Mouse (Mus musculus) 416B (cell line): Measurements from ENCODE around the gene Myocd.

Source experiments
- DNase-seq: peaks from one replicate; pipeline ENCODE4 v3.0.0; 2011; ENCODE audit warnings: low read depth

The Myocd gene

DNA sequence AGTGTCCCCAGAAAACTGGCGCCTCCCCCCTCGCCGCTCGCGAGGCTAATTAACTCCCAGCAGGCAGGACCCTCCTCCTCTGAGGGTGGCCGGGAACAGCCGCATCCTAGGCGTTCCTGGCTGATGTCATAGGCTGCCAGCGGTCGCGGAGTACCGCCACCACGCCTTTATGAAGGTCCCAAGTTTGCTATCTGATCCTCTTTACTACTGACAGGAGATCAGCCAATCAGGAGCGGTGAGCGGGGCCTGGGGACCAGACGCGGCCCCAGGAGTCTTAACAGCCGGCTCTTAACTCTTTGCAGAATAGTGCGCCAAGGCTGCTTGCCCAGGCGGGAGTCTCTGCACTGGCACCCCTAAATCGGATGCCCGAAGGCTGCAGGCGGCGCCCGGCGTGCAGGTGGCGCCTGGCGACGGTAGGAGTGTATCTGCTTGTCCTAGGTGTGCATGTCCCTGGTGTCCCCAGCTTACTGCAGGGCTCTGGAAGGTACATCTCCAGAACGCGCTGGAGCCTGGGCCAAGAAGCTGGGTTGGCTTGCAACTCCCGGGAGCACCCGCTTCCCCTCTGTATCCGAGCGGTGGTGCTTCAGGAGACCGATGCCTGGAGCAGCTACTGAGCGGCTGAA lies at the start of gene Myocd:
Gene Myocd (minus strand): TSS at position 139 of the 623 bp plus-strand sequence.
- DNase-seq: no peak

DNA sequence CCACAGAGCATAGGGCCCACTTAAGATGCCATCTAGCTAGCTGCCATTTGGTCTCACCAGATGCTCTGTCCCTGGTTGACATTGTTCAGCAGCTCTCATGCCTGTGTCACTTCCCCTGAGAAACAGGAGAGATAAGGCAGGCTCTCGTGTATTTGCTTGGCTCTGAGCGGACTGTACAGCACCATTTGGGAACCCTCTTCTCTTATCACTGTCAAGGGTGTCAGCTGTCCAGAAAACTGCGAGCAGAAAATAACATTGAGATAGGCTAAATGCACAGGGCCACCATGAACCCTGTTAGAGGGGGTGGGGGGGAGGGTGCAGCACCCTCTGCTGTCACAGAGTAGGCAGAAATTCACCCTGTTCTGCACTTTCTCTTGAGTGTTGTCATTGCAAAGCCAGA lies 34.0 kb upstream of the Myocd start:
- DNase-seq: no peak

DNA sequence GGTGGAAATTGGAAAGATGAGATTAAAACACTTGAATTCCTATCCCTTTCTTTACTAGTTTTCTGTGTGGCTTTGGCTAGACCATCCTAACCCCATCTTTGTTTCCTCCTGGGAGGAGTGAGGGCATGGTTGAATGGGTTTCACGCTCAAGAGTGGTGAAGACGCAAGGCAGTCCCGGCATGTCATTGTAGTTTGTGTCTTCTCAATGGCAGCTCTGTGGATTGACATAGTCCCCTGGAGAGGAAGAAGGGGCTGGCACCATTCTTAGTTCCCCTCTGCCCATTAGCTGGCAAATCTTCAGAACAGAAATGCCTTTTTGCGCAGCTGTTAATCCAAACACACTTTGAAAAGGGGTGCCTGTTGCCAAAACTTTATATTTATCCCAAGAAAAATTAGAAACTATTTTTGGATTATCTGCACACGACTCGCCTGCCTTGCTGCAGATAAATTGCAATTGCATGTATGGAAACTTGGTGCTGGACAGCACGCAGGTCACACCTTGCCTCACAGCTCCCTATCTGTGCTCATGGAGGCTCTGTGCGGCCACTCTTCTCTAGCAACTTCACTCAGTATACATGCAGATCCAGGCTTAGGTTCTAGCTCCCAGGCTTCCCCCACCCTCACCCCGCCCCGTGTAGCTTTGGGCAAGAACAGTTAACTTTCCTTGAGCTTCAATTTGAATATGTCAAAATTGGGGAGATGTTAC lies 24.5 kb upstream of the Myocd start:
- no peak for DNase-seq

DNA sequence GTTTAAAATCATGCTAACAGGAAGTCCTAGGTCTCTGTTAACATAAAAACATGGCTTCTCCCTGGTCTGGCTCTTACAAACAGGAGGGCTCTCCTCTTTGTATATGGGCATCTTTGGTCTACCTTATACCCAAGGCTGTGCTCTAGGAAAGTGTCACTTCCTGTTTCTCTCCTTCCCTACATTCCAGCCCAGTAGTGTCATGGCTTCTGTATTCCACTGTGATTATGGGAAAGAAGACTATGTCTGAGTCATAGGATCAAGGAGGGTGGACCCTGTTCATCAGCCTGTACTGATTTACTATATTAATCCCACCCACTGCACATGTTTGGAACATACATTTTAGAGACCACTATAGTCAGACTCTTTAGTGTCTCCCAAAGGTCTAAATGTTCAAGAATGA lies 23.2 kb upstream of the Myocd start:
- DNase-seq: no peak

DNA sequence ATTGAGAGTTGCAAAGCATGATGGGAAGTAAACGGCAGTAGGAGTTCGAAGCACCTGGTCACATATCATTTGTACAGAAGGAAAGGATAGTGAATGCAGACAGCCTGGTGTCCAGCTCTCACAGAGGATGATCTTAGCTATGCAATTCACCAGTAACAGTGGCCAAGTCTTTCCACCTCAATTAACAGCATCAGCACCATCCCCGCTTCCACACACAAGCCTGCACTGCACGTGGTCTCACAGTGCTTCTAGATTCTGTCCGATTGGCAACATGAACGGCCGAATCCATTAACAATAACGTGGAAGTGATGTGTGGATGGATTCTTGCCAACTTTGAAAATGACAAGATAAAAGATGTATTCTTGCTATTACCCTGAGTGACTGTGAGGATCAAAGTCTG lies 17.9 kb upstream of the Myocd start:
- no peak for DNase-seq

DNA sequence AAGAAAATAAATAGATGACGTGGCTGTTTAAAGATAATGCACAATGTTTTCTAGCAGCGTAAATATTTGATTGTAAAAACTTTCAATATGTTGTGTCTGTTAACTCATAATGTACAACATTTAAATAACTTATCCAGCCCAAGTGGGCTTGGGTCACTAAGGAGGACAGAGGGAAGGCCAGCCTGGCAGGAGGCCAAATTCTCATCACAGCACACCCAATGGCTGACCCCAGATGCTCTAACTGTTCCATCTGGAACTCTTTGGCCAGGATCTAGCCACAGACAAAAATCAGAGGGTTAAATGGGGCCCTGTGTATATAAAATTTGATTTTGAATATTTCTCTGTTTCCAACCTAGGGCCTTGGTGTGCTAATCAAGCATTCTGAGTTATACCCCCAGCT lies 16.4 kb upstream of the Myocd start:
- no peak for DNase-seq

DNA sequence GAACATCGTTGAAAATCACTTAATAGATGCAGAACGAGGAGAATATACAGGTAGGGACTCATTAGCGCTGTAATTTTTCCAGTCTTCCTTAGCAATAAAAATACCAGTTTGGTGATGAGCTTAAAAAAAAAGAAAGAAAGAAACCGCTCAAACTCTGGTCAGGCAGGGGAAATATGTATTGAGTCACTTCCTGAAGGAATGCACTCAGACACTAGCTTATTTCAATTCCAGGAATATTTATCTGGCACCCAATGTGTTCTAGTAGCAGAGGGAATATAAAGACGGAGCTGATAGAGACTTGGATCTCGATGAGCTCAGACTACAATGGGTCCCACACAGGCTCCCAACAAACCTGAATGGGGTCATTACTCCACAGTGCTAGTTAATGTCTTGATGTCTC lies 5.7 kb upstream of the Myocd start:
- DNase-seq: no peak

DNA sequence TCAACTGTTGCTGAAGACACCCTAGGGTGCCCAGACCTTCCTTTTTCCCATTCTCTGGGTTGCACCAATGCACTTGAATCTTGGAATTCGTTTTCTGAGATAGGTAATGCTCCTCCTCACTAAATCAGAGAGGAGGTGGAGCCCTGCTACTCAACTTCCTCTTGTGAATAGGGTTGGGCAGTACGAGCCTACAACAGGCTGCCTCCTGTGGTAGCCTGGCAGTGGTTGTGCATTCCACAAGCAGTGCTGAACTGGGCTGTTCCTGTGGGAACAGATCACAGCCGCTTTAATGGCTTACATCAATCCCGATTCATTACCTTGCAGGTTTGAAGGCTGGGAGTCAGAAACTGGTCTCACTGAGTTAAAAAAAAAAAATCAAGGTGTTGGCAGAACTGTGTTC lies 1.2 kb upstream of the Myocd start:
- no peak for DNase-seq

DNA sequence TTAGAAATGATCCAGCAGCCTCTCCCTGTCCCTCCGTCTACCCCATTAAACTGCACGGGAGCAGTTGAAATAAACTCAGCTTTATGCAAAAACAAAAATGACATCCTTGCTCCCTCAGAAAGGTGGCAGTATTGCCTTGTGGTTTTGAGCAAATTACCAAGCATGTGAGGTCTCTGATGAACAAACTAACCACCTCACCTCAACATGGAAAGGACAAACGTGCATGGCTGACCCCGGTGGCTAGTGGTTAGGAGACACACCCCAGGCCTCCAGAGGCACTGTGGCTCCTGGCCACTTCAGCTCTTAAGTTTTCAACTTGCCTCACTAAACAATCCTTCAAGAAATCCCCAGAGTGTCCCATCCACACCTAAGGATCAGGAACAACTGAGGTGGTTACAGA lies 1.5 kb downstream of the Myocd start:
- peak; percentile 12 for DNase-seq

DNA sequence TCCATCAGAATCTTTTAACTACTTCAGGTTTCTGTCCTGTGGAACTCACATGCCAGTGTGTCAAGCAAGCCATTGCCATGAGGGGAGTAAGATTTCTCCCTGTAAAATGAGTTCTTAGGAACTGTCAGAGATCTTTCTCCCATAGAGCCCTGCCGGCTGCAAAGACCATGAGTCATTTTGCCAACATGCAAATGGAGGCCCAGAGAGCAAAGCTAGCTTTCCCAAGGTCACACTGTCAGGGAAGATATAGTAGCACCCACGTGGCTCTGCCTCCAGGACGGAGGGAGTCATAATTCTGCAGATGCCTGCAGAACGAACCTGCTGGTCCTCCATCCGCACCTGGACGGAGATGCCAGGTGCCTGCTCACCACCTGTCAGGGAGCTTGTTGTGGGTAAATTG lies 6.3 kb downstream of the Myocd start:
- no peak for DNase-seq

DNA sequence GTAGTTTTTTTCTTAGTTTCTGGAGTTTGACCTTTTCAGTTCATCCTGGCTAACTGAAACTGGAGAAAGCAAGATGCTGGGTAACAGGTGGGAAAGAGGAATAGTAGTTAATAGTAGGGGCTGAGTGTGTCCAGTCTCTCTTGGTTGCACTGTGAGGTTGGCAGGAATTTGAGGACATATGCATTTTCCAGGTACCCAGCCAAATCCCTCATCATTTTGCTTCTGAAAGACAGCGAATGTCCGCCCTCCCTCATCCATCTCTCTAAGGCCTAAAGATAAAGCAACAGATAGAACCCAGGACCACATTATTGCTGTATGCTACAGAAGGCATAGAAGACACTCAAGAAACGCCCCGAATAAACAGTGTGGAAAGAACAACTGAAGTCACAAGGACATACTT lies 10.8 kb downstream of the Myocd start:
- no peak for DNase-seq

DNA sequence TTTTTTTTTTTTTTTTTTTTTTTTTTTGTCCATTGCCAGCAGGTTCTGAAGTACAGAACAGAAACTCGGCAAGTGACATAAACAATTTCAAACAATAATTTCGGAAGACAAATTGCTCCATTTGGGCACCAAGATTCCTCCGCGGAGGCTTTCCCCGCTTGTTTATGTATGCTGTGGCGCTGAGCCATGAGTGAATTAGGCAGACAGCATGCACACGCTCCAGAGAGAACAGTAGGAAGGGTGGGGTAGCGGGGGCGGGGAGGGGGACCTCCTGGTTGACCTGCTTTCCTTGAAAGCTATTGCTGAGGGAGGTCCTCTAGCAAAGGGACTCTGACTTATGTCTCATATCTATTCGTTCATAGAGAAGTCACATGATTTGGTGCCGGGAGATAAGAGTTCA lies 13.6 kb downstream of the Myocd start:
- DNase-seq: no peak

DNA sequence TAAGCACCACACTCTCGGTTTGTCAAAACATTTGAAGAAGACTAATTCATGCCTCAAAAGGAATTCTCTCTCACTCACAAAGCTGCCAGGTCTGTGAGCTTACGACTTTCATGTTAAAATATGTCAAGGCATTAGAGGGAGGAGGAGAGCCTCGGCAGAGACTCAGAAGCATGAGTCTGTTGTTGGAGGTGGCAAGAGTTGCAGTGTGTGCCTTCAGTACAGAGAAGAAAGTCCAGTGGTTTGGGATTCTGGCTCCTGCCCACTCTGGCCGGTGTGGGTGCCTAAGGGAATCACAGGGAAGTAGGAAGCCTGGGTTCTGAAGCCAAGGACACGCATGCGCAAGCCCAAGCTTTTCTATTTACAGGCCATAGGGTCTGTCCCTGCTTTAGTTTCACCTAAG lies 14.2 kb downstream of the Myocd start:
- DNase-seq: no peak

DNA sequence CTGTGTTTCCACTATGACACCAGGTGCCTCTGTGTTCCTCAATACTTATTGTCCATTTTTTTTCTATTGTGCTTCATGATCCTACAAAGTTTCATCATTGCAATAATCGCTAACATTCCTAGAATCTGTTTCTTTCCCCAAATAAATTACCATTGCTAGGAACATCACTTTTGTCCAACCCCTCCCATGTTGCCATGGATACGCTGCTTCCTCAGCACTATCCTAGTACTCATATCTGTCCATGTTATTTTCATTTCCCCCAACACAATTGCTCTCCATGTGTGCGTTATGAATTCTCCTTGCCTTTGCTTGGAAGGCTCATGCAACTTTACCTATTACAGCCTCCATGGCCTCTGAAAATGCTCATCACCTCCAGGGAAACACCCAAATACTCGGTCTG lies 19.4 kb downstream of the Myocd start:
- no peak for DNase-seq

DNA sequence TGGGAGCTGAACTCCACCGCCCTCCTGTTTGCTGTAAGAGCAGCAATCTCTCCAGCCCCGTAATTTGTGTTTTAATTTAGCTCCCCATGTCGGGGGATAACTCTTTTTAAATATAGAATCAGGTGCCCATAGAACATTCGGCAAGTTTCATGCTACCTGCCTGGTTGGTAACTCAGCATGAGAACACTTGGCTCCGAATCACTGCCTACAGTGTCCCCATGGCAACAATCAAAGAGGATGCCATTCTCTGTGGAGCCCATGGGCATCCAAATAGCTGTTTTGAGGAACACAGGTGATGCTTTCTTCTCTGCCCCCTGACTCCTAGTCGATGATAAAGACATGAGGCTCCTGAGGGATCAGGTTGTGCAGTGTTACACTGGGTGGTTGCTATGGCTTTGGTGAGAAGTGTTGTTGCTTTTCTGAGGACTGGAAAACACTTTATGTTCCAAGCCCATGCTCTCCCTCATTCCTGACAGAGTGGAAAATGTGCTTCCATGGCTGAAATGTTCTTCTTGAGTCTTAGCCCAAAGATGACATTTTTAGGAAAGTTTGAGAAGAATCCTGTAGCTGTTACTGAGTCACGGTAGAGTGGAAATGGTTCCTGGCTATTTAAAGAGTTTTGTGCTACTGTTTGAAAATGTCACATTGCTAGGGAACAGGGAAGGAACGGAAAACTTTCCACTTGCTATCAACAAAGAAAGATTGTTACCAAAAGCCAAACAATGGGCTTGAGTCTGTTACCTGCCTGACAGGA lies 23.3 kb downstream of the Myocd start:
- no peak for DNase-seq

DNA sequence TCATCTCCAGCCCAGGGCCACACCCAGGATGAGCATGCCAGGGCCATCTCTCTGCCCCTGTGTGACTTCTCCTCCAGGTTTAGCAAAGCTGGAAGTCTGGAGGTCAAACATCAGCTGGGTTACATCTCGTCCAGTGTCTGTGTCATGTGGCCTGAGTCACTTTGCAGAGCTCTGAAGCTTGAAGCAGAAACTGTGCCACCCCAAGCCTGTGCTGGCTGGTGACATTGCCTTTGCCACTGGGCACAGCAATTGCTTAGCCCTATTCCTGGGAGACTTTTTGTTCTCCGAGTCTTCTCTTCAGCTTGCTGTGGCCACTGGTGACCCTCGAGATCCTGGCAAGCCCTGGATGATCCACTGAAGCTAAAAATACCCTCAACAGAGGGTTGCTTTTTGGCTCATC lies 26.2 kb downstream of the Myocd start:
- no peak for DNase-seq

DNA sequence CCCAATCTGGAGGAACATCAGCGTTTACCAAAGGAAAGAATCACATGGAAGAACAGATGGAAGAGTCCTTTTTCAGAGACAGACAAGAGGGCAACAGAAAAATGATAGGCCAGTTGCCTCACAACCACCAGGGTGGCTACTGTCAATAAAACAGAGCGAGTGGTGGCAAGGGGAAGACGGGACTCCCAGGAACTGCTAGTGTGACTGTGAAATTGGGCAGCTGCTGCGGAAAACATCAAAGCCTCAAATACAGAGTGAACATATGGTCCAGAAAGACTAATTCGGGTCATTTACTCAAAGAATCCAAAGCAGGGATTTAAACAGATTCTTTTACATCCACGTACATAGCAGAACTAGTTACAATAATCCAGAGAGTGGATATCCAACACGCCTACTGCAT lies 29.3 kb downstream of the Myocd start:
- DNase-seq: no peak

DNA sequence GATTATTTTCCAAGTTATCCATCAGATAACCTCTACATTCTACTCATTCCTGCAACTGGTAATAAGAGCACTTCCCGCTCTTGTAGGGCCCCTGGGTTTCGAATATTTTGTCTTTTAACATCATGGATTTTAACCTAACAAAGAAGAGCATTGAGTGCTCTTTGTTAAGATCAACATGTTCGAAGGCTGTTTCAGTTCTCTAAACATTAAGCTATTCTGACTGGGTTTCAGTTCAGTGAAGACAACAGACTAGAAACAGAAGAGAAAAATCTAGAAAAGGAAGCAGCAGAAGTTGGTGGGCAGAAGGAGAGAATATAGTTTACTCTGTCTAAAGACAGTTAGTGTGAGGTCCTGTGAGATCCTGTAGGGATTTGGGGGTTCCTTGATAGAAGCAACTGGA lies 31.9 kb downstream of the Myocd start:
- no peak for DNase-seq

DNA sequence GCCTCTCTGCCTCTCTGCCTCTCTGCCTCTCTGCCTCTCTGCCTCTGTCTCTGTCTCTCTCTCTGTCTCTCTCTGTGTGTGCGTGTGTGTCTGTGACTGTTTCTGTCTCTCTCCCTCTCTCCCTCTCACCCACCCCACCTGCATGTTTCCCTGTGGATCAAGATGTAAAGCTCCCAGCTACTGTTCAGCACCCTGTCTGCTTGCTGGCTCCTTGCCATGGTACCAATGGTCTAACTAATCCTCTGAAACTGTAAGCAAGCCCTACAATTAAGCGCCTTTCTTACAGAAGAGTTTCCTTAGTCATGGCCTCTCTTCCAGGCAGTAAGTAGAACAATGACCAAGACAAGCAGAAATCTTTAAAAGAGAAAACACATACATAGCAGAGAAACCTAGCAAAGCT lies 32.9 kb downstream of the Myocd start:
- DNase-seq: no peak

DNA sequence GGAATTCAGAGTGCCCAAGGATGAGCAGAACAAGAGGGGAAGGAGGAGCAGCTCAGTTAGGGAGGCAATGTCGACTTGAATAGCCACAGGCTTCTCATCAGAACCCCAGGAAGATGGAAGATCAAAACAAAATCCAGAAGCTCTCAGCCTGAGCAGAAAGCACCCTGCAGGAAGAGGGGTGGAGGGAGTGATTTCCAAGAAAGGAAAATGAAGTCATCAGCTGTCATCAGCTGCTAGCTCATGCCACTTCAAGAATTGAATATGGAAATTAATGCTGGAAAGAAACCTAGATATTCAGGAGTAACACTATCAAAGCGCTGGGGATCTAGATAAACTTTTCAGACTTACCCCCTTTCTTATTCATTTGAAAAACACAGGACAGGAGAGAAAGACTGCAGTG lies 34.4 kb downstream of the Myocd start:
- DNase-seq: no peak

DNA sequence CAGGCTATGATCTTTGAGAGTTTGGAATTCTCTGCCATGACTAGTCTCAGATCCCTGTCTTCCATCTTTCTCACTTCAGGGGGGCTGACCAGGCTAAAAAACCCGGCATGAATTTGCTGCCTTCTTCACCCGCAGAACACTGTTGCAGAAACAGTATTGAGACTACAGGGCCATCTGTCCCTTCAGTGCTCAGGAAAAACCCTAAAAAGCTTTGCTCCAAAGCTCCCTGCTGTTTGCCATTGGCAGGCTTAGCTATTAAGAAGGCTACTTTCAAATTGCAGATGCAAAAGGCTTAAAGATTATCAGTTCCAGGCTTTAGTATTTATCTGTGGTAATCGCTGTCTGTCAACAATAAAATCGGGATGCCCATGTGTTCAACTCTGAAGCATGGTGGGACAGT lies 38.0 kb downstream of the Myocd start:
- DNase-seq: no peak

DNA sequence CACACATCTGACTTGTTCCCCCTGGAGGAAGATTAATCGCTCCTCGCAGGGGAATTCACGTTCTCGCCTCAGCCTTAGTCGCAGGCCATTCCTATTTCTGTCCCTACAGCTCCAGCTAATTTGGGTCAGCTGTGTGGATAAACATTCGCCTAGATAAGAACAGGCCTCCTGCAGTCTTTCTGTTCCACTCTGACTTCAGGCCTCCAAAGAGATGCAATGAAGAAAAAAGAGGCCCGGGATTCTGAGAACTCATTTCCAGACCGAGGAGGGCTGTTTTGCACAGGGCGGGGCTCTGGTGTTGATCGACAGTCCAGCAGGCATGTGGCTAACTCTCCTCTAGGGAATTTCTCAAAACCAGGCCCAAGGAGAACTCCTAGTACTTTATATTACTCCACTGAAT lies 43.0 kb downstream of the Myocd start:
- no peak for DNase-seq

DNA sequence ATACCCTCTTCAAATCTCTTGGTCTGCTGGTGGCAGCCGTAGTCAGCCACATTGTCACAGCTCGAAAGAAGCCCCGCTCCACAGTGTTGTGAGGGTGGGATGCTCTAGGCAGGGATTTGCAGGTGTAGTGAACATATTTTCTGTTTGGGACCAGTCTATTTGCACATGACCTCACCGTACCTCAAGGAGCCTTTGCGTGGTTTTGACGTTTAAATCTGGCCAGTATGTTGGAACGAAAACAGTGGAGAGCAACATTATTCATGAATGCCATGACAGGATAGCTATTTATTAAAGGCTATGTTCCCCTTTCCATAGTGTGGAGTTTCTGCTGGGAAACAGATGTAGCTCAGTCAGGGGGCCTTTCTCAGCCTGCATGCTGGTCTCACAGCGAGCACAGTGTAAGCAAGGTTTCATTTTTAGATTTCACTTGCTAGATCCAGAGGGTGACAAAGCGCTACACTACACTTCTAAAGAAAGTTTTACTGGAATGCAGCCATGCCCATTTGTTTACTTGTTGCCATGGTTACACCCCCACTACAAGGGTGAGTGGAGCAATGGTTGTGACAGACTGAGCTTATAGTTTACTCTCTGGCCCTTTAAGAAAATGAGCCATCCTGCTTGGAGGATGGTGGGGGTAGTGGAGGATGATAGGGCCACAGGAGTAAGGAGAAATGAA lies 54.7 kb downstream of the Myocd start:
- no peak for DNase-seq
